Mouse (Mus musculus): ENCODE results near the gene Tnfsf13b.

- TF ChIP-seq POLR2A (IDR thresholded peaks at IDR 0.05; ENCODE audit: low read depth, low read length), result no peak
- no peak for TF ChIP-seq CTCF (IDR thresholded peaks at IDR 0.05; ENCODE audit: extremely low read depth, insufficient read length, insufficient replicate concordance, low read depth, low read length)
Observed at GRCm38 (mm10) chr8:10049162-10049561, 42.9 kb downstream of the Tnfsf13b start.
